Mouse (Mus musculus): ENCODE results near the gene Spata4.

DNA sequence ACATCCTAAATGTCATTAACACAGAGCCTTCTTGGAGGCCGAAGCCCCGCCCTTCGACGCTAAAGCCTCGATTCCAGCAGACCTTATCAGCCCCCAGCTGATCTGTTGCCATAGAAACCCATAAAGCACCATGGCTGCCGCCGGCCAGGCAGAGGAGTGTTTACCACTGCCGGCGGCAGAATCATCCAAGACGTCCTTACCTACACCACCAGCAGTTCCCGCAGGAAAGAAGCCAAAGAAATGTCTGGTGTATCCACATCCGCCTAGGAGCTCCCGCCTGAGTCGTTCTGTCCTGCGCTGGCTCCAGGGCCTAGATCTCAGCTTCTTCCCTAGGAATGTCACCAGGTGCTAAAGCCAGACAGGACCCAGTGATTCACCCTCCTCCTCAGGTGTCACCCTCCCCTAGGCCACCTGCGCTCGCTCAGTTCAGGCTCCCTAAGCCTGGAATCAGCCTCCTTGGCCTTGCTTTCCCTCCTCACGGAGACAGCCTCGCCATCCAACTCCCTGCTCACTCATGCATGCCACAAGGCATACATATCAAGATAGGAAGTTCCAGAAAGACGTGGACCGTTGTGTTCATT lies at the start of gene Spata4:
- TF ChIP-seq GATA1 (IDR thresholded peaks at IDR 0.05; ENCODE audit: borderline replicate concordance, low read length) (no peak), FLI1 (IDR thresholded peaks at IDR 0.05; ENCODE audit: low read length) (no peak)
